Mouse (Mus musculus) c-Kit-positive CD71-positive TER-119-negative erythroid progenitor cells, embryonic 14.5 days (primary cell): ENCODE measurements around the gene Gigyf1.

ENCODE experiments used
- DNase-seq: peaks from one replicate; pipeline ENCODE4 v3.0.0-alpha.2; 2013; ENCODE audit warnings: low read depth

Gene Gigyf1

DNA sequence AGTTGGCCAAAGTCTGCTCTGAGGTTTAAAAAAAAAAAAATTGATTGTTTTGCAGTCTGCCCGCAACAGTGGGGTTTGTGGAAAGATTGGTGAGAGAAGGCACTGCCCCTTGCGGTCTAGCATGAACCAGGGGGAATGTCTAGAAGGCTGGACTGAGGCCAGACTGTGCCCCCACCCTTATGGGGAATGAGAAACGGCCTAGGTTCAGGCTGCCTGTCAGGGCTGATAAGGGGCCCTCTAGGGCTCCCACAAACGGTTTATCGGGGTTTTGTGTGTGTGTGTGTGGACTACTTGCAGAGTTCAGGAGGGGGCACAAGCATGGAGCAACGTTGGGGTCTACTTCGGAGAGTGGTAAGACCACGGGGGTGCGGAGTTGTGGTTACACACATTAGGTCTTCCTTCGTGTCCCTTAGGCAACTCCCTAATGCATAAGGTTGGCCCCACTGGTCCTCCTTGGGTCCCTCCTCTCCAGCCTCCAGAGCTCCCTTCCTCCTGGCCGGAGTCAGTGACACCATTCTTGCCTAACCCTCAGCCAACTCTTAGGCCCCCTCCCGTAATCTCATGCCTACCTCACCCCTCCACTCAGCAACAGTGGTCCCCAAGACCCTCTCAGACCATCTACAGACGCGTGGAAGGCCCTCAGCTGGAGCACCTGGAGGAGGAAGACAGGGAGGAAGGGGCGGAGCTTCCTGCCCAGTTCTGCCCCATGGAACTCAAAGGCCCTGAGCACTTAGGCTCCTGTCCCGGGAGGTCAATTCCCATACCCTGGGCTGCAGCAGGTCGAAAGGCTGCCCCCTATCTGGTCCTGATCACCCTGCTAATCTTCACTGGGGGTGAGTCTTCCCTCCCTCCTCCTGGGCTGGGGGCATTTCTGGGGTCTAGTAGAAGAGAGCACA, 52.6 kb downstream of the Gigyf1 start:
- peak; percentile 84 for DNase-seq

DNA sequence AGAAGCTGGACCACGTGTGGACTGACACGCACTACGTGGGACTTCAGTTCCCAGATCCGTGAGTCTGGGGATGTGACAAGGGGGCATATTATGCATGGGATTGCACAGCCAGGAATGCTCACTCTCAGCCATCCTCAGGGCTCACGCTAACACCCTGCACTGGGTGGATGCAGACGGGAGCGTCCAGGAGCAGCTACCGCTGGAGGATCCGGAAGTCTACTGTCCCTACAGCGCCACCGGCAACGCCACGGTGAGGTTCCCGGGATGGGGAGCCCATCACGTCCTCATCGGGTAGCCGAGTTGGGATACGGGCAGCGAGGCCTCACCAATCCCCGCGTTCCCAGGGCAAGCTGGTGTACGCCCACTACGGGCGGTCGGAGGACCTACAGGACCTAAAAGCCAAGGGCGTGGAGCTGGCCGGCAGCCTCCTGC, 56.1 kb downstream of the Gigyf1 start:
- DNase-seq: no peak
